Mouse (Mus musculus) heart, embryonic 13.5 days (tissue): ENCODE measurements around the gene Tbc1d10b. TPM values are rescaled to one million over a fixed set of nuclear protein-coding genes. Genes with fewer than 3 reads are reported as not detected.
A peak's percentile ranks its signal among the peaks of the same experiment; 100 is the strongest.

ENCODE experiments used
- ATAC-seq: fragments of 200-750 bp; cut with Nextera tagmentation; 2 replicates; pipeline ENCODE4 v1.8.0; 2017; ENCODE audit warnings: moderate TSS enrichment; ENCODE audit not compliant: insufficient number of reproducible peaks, low FRiP score, low TSS enrichment; ENCODE audit errors: extremely low read depth
- H3K27ac ChIP-seq: fragments of 300-500 bp; sonication (generic); replicated peaks from 2 replicates; pipeline ENCODE4 v1.5.1; 2015; ENCODE audit warnings: moderate library complexity, mild to moderate bottlenecking, inconsistent platforms
- H3K27me3 ChIP-seq: fragments of 300-500 bp; sonication (generic); replicated peaks from 2 replicates; pipeline ENCODE4 v1.6.1; 2015; ENCODE audit warnings: mild to moderate bottlenecking, inconsistent platforms
- H3K36me3 ChIP-seq: fragments of 300-500 bp; sonication (generic); 2 replicates; pipeline ENCODE4 v1.6.1; 2015; ENCODE audit warnings: mild to moderate bottlenecking, inconsistent platforms
- H3K4me1 ChIP-seq: fragments of 300-500 bp; sonication (generic); 2 replicates; pipeline ENCODE4 v1.6.1; 2015; ENCODE audit warnings: inconsistent platforms
- H3K4me2 ChIP-seq: fragments of 300-500 bp; sonication (generic); 2 replicates; pipeline ENCODE4 v1.6.1; 2015; ENCODE audit warnings: inconsistent platforms, mild to moderate bottlenecking, moderate library complexity
- H3K4me3 ChIP-seq: fragments of 300-500 bp; sonication (generic); 2 replicates; pipeline ENCODE4 v1.5.1; 2015; ENCODE audit warnings: moderate library complexity, mild to moderate bottlenecking, inconsistent platforms
- H3K9ac ChIP-seq: fragments of 300-500 bp; sonication (generic); 2 replicates; pipeline ENCODE4 v1.6.1; 2015; ENCODE audit warnings: inconsistent platforms, mild to moderate bottlenecking, moderate library complexity
- H3K9me3 ChIP-seq: fragments of 300-500 bp; sonication (generic); 2 replicates; pipeline ENCODE4 v1.6.1; 2016; ENCODE audit warnings: inconsistent platforms
- WGBS: fragments of 180-500 bp; shearing (Covaris S2); methylation state at CpG from one replicate; pipeline ENCODE4 v1.1.7; 2015; ENCODE audit warnings: mixed read lengths; 5-methylcytosine and 5-hydroxymethylcytosine counted together
- polyA plus RNA-seq: library from polyadenylated mRNA; unstranded; fragments of >200 nt; fragmentation: Nextera tagmentation; extraction: Ambion mirVana; gene quantifications from 2 replicates; pipeline ENCODE4 v1.2.1, GENCODE M21; 2015

The Tbc1d10b gene
- polyA plus RNA-seq, 1 experiment from 2014 or later = 18.0 TPM

DNA sequence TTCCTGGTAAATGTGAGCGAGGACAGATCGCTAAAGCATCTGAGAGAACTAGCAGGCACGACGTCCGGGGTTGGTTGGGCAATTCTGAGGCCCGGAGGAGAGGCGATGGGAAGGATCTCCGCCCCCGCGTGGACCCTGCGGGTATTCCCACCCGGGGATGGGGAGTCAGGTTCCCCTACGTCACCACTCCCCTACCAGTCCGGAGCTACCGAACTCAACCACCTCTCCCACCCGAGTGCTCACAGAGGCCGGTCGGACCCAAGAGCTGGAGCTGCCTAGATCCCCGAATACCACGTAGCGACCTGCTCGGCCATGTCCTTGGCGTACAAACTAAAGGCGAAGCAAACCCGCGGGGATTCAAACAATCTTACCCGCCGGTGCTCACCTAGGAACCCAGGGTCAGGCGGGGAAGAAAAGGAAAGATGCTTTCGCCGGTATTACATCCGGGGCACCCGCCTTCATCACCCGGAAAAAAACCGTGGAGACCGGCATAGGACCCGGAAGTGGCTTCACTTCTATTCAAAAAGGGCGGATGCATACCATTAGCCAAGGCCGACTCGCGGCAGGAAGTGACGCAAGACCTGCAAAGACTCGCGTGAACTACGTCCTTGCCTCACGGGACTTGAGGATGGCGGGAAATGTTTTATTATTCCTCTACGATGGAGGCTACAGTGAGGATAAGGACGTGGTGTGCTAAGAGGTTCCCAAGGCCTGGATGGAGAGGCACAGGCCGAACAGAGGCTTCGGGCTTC is 12.5 kb downstream of the Tbc1d10b start, which contains the start of gene Cd2bp2:
TSS of gene Cd2bp2 (minus strand) at position 507 of the 752 bp plus-strand sequence.
- peaks cover 80% of the 10 kb centered on the region for H3K36me3 ChIP-seq
- peak within 1 kb of the TSS; percentile 83 for H3K4me2 ChIP-seq
- peak within 1 kb of the TSS; percentile 89 for H3K9ac ChIP-seq
- H3K27ac ChIP-seq = peak within 1 kb of the TSS; percentile 94
- WGBS = under 1% methylated on average over 51 of the region's 51 CpGs
- no peaks in the 10 kb centered on the region for H3K27me3 ChIP-seq
- peaks cover 19% of the 10 kb centered on the region for H3K4me1 ChIP-seq
- no peaks in the 10 kb centered on the region for H3K9me3 ChIP-seq
- peak; percentile 90 for ATAC-seq
- H3K4me3 ChIP-seq = peak within 1 kb of the TSS; percentile 83

DNA sequence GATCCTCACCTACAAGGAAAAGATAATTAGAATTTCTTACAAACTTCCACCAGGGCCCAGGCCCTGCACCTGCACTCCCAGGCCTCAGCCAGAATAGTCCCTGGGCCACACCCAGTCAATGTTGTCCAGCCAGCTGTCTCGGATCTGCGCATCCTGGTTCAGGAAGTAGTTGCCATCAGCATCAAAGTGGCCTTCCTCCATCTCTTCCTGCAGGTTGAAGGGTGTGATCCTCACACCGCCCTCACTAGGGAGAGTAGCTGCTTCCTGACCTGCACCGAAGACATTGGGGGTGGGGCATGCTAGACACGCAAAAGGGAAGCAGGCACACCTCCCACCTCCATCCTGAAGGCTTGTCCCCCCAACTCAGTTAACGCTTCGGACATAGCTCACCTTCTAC is 13.6 kb downstream of the Tbc1d10b start:
- no peaks in the 10 kb centered on the region for H3K27me3 ChIP-seq
- H3K4me3 ChIP-seq = peak overlapping the region; percentile 83
- ATAC-seq = no peak
- peak overlapping the region; percentile 83 for H3K4me2 ChIP-seq
- 75% methylated on average over 7 of the region's 7 CpGs for WGBS
- H3K9me3 ChIP-seq = no peaks in the 10 kb centered on the region
- H3K36me3 ChIP-seq = peaks cover 69% of the 10 kb centered on the region
- peaks cover 19% of the 10 kb centered on the region for H3K4me1 ChIP-seq
- H3K27ac ChIP-seq = peak overlapping the region; percentile 94
- peak overlapping the region; percentile 89 for H3K9ac ChIP-seq

DNA sequence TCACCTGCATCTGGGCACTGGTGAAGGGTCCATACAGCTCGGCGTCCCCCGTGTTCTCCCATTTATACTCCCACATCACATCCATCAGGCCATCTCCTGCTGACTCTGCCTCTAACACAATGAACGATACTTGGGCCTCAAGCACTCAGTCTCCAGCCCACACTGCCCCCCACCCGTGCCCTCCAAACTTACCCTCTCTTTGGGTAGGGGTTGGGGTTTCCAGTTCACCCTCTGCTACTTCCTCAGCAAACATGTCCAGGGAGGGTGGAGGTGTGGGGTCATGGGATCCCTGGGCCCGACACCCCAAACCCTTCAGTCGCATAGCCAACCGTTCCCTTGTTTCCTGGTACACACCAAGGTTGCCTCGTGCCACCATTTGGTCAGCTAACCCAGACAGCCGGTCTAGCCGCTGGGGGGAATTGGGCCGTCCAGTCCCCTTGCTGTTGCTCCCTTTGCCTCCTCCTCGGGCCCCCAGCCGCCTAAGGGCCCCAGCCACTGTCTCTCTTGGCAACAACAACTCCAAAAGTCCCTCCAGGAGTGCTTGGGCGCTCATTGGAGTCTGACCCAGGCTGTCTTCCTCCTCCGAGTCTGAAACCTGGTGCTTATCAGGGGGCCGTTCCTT is 14.1 kb downstream of the Tbc1d10b start:
- H3K4me3 ChIP-seq = peak overlapping the region; percentile 83
- H3K36me3 ChIP-seq = peaks cover 64% of the 10 kb centered on the region
- no peaks in the 10 kb centered on the region for H3K27me3 ChIP-seq
- H3K9me3 ChIP-seq = no peaks in the 10 kb centered on the region
- WGBS = 93% methylated on average over 17 of the region's 17 CpGs
- H3K27ac ChIP-seq = no peak overlapping the region
- peak overlapping the region; percentile 89; the same call in 1 of the 2 replicates for H3K9ac ChIP-seq
- peak overlapping the region; percentile 83 for H3K4me2 ChIP-seq
- ATAC-seq = no peak
- H3K4me1 ChIP-seq = peaks cover 19% of the 10 kb centered on the region

GRCm38 (mm10) chr7:127192989-127193388 is 15.3 kb downstream of the Tbc1d10b start:
- 91% methylated on average over 5 of the region's 5 CpGs for WGBS
- Histone ChIP-seq H3K4me1 (peaks cover 19% of the 10 kb centered on the region), H3K36me3 (peaks cover 53% of the 10 kb centered on the region), H3K4me3 (no peak overlapping the region), H3K4me2 (no peak overlapping the region), H3K27ac (no peak overlapping the region), H3K9me3 (no peaks in the 10 kb centered on the region), H3K27me3 (no peaks in the 10 kb centered on the region), H3K9ac (no peak overlapping the region)
- ATAC-seq = no peak

GRCm38 (mm10) chr7:127190672-127191071 is 17.6 kb downstream of the Tbc1d10b start:
- Histone ChIP-seq H3K4me1 (peaks cover 12% of the 10 kb centered on the region), H3K27me3 (no peaks in the 10 kb centered on the region), H3K27ac (no peak overlapping the region), H3K4me3 (no peak overlapping the region), H3K4me2 (no peak overlapping the region), H3K9me3 (no peaks in the 10 kb centered on the region), H3K36me3 (peaks cover 38% of the 10 kb centered on the region), H3K9ac (no peak overlapping the region)
- ATAC-seq = no peak
- 79% methylated on average over 6 of the region's 6 CpGs for WGBS

DNA sequence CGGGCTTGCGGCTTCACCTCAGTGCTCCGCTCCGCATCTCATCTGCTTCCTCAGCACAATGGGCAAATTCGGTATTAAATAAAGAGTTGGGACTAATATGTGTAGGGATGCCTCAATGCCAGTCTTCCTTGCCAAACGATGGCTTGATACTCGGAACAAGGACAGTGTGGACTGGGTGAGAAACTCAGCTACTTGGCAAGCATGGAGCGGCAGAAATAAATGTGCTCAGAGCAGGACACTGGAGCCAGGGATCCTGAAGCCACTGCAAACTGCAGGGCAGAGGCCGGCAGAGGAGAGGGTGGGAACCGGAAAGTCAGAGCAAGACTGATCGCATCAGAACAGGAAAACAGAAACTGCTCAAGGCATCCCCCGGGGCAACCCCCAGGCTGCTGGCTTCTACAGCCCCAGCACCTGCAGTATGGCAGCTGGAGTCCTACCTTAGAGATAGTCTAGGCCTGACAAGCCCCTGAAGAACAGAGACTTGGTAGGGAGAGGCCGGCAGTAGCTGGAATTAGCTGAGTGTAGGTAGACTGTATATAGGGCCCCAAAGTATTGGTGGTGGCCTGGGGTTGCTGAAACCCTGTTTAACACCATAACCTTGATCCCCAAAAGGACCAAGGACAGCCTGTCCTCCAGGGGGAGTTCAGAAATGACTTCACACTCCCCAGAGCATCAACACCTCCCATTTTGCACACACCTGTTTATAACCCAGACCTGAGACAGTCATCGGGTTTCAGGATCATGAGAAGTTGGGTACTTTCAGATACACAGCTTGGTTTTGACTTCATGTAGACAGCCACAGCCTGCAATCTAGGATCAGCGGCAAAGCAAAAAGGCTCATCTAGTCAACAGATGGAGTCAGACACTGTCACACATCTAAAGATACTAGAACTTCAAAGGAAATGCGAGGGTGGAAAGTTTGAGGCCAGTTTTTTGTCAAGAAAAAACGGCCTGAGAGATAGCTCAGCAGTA is 19.7 kb downstream of the Tbc1d10b start:
- Histone ChIP-seq H3K4me2 (no peak overlapping the region), H3K4me3 (no peak overlapping the region), H3K36me3 (peaks cover 27% of the 10 kb centered on the region), H3K4me1 (no peaks in the 10 kb centered on the region), H3K27me3 (no peaks in the 10 kb centered on the region), H3K9ac (no peak overlapping the region), H3K27ac (no peak overlapping the region), H3K9me3 (no peaks in the 10 kb centered on the region)
- ATAC-seq = no peak
- WGBS = 72% methylated on average over 17 of the region's 17 CpGs

DNA sequence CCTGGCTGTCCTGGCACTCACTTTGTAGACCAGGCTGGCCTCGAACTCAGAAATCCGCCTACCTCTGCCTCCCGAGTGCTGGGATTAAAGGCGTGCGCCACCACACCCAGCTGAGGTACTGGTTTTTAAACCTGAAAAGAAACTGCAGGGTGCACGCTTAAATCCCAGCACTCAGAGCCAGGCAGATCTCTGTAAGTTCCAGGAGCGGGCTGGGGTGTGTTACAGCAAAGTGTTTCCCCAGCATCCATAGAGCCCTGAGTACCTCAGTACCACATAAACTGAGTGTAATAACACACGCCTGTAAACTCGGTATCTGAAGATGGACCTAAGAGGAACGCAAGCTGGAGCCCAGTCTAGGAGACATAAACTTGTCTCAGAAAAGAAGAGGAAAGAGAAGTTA is 20.9 kb downstream of the Tbc1d10b start:
- WGBS = 64% methylated on average over 10 of the region's 10 CpGs
- ATAC-seq = no peak
- no peak overlapping the region for H3K9ac ChIP-seq
- no peaks in the 10 kb centered on the region for H3K4me1 ChIP-seq
- H3K9me3 ChIP-seq = no peaks in the 10 kb centered on the region
- H3K27me3 ChIP-seq = no peaks in the 10 kb centered on the region
- H3K27ac ChIP-seq = no peak overlapping the region
- H3K36me3 ChIP-seq = peaks cover 14% of the 10 kb centered on the region
- no peak overlapping the region for H3K4me2 ChIP-seq
- H3K4me3 ChIP-seq = no peak overlapping the region

GRCm38 (mm10) chr7:127185601-127186000 is 22.7 kb downstream of the Tbc1d10b start:
- Histone ChIP-seq H3K4me2 (no peak overlapping the region), H3K4me3 (no peak overlapping the region), H3K36me3 (no peaks in the 10 kb centered on the region), H3K4me1 (no peaks in the 10 kb centered on the region), H3K27me3 (no peaks in the 10 kb centered on the region), H3K9me3 (no peaks in the 10 kb centered on the region), H3K9ac (no peak overlapping the region), H3K27ac (no peak overlapping the region)
- WGBS = 55% methylated on average over 3 of the region's 3 CpGs
- ATAC-seq = no peak

GRCm38 (mm10) chr7:127184720-127185119 is 23.5 kb downstream of the Tbc1d10b start:
- Histone ChIP-seq H3K4me3 (no peak overlapping the region), H3K27me3 (no peaks in the 10 kb centered on the region), H3K4me1 (no peaks in the 10 kb centered on the region), H3K9me3 (no peaks in the 10 kb centered on the region), H3K27ac (no peak overlapping the region), H3K9ac (no peak overlapping the region), H3K4me2 (no peak overlapping the region), H3K36me3 (no peaks in the 10 kb centered on the region)
- no peak for ATAC-seq
- 22% methylated on average over 1 of the region's 1 CpGs for WGBS

DNA sequence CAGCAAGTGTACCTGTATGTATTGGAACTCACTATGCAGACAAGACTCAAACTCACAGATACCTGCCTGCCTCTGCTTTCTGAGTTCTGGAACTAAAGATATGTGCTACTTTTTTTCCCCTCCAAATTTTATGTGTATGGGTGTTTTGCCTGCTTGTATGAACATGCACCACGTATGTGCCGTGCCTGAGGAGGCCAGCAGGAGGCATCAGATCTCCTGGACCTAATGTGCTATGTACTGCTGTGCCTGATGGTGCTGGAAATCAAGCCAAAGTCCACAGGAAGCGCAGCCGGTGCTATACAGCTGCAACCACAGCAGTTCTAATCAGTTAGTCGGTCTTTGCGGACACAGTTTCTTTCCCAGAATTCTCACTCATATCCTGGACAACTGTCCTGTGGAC is 24.4 kb downstream of the Tbc1d10b start:
- Histone ChIP-seq H3K4me2 (no peak overlapping the region), H3K9ac (no peak overlapping the region), H3K36me3 (no peaks in the 10 kb centered on the region), H3K9me3 (no peaks in the 10 kb centered on the region), H3K27ac (no peak overlapping the region), H3K4me3 (no peak overlapping the region), H3K4me1 (no peaks in the 10 kb centered on the region), H3K27me3 (no peaks in the 10 kb centered on the region)
- ATAC-seq = no peak
- 64% methylated on average over 6 of the region's 6 CpGs for WGBS

- no peak overlapping the region for H3K4me2 ChIP-seq
- H3K9ac ChIP-seq = no peak overlapping the region
- no peak overlapping the region for H3K27ac ChIP-seq
- H3K27me3 ChIP-seq = no peaks in the 10 kb centered on the region
- no peaks in the 10 kb centered on the region for H3K4me1 ChIP-seq
- H3K4me3 ChIP-seq = no peak overlapping the region
- ATAC-seq = no peak
- H3K36me3 ChIP-seq = no peaks in the 10 kb centered on the region
- 63% methylated on average over 8 of the region's 8 CpGs for WGBS
- no peaks in the 10 kb centered on the region for H3K9me3 ChIP-seq
Observed at GRCm38 (mm10) chr7:127183345-127183744, 24.9 kb downstream of the Tbc1d10b start.
